Mouse (Mus musculus): ENCODE results near the gene Axin2.
A peak's percentile ranks its signal among the peaks of the same experiment; 100 is the strongest.
"Not testable (repeated sequence)": the region's sequence is repeated elsewhere in the genome, so short reads cannot be mapped to it uniquely, and the experiment has no call there.

The Axin2 gene

DNA sequence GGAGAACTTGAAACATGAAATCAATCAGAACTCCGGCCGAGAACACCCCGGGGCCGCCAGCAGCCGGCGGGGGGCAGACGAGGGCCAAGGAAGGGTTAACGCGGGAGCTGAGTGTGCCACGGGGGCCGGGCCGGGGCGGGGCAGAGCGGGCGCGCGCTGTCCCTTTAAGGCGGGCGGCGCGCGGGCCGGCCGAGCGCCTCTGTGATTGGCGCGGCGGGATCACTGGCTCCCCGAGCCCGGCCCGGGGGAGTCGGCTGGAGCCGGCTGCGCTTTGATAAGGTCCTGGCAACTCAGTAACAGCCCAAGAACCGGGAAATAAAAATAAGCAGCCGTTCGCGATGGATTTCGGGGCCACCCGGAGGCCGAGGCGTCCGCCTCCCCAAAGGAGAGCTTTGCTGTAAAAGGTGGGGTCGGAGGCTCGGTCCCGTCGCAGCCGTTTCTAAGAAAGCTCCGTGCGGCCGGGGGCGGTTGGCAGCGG is at the start of gene Axin2:
Axin2 (plus strand) TSS at position 192 of the 478 bp plus-strand sequence.
- DNase-seq (ENCODE audit: low spot score in 2 of 2) = peak; percentile 62 to 88

- DNase-seq (ENCODE audit: low spot score in 2 of 2) = not testable (repeated sequence)
Observed at GRCm38 (mm10) chr11:108871284-108871683, 48.9 kb upstream of the Axin2 start.

GRCm38 (mm10) chr11:108871748-108872147 is 48.4 kb upstream of the Axin2 start:
- DNase-seq (ENCODE audit: low spot score in 2 of 2) = no peak

DNA sequence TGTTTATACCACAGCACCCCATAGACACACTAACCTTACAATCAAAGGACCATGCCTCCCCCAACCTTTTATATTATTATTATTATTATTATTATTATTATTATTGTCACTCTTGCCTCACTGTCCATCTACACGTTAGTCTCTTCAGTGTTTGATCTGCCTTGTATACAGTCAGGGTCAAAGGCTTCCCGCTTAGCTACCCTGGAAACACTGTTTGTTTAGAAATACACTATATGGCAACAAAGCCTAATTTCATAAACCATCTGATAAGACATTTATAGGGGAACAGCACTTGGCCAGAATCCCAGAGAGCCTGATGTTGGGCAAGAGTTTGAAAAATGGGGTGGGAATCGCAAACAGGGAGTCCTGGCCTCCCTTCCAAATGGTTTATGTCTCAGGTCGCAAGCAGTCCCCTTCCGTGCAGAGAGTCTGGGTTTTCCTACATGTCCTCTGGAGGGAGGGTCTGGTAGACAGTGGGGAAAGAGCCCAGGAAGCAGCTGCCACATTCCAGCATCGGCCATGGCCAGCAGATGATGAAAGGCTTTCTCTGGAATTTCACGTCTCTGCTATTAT is 43.4 kb upstream of the Axin2 start:
- DNase-seq (ENCODE audit: low spot score in 2 of 2) = no peak

DNA sequence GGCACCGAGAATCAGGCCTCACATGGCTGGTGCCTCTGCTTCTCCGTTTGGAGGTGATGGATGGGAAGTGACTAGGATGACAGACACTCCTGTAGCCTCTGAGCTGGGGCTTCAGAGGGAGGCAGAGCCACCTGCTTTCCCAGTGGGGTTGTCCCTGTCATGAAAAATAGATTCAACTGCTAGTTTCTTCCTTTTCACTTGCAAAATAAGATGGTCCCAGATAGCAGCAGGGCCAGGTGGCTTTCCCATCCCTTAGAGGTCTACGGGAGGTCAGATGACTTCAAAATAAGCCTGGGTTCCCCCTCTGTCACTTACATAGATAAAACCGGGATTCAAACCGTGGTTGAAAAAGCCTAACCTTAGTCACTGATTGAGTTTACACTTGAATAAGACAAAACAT is 42.6 kb upstream of the Axin2 start:
- DNase-seq (ENCODE audit: low spot score in 2 of 2) = no peak

DNA sequence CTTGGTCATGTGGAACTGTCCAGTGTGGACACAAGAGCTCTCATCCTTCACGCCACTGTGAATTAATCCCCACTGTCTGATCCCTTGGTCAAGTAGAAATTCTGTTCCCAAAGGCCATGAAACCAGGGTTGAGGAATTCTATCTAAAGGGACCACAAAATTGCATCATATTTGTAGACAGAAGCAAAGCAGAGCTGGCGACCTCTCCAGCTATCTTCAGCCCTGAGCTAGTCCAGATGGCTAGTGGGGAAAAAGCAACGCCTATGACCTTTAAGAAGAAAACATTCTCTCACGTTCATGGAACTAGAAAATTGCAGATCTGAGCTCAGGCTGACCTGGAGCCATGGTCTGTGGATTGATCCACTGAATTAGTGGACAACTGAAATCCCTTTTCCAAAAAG is 39.6 kb upstream of the Axin2 start:
- no peak for DNase-seq (ENCODE audit: low spot score in 2 of 2)

GRCm38 (mm10) chr11:108881662-108882061 is 38.5 kb upstream of the Axin2 start:
- DNase-seq (ENCODE audit: low spot score in 2 of 2) = no peak

DNA sequence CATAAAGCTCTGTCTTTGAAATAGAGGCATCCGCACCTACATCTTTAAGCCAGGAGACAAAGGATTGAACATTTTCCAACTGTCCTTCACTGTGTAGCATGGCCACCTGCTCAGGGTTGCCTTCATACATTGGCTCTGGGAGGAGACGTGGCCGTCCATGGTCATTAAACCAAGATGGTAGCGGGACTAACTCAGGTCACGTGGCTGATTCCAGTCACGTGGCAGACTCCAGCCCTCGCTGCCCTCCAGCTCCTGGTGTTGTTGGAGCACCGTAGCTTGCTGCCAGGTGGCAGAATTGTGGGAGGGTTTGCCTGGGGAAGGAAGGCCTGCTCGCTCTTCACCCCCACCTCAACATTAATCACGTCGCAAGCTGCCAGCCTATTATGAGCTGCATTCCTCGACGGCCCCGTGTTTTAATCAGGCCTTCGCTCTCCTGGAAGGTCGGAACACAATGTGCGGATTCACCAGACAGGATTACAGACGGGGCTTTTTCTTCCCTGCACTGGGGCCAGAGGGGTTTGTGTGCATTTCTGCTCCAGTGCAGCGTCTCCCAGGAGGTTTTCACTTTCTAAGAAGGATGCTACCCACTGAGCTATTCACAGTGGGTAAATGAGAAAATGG is 34.8 kb upstream of the Axin2 start:
- DNase-seq (ENCODE audit: low spot score in 2 of 2) = no peak

DNA sequence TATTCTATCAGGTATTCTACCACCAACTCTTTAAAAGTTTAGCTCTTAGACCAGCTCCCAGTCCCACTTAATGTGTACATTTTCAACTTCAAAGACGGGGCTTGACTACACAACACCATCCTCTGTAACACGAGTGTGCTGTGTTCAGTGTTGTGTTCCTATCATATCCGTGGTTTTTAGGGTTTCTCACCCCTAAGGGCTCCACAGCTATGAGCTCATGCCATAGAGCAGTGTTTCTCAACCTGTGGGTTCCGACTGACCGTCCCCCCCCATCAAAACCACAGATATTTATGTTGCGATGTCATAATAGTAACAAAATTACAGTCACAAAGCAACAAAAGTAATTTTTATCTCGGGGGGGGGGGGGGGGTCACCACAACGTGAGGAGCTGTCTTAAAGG is 34.1 kb upstream of the Axin2 start:
- no peak for DNase-seq (ENCODE audit: low spot score in 2 of 2)

GRCm38 (mm10) chr11:108889121-108889520 is 31.0 kb upstream of the Axin2 start:
- DNase-seq (ENCODE audit: low spot score in 2 of 2) = peak in 1 of 2 experiments; percentile 21

DNA sequence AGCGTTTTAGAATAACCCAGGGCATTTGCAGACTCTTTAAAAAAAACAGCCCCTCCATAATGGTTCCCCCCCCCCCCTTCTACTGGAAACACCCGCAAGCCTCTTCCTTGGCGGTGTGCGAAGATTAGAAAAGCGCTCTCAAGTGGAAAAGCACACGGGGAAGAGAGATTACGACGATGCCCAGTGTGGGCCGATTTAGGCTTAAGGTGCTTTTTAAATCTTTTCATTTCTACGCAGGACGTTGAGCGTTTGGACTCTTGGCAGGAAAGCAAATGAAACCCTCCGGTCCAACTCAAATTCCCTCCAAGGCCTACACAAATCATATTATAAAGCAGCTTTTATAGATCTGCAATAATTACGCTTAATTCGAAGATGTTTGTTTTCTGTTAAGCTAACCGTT is 29.6 kb upstream of the Axin2 start:
- DNase-seq (ENCODE audit: low spot score in 2 of 2) = no peak

GRCm38 (mm10) chr11:108891111-108891870 is 28.9 kb upstream of the Axin2 start:
- peak in 1 of 2 experiments; percentile 29 for DNase-seq (ENCODE audit: low spot score in 2 of 2)

- no peak for DNase-seq (ENCODE audit: low spot score in 2 of 2)
Observed at GRCm38 (mm10) chr11:108891871-108892380, 28.2 kb upstream of the Axin2 start.

DNA sequence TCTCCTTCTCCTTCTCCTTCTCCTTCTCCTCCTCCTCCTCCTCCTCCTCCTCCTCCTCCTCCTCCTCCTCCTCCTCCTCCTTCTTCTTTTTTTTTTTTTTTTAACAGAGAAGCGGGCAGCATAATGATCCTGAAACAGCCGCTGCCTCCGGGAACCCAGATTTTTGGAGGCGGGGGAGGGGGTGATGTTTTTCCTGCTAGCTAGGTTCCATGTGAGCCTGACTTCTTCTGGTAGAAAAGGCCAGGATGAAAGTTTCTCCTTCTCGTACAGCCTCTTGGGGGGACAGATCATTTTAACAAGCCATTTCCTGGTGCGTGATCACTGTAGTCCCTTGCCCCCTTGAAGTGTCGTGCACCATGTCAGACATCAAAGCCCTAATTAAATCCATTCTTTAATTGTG is 27.7 kb upstream of the Axin2 start:
- DNase-seq (ENCODE audit: low spot score in 2 of 2) = no peak

GRCm38 (mm10) chr11:108893232-108893790 is 26.8 kb upstream of the Axin2 start:
- no peak for DNase-seq (ENCODE audit: low spot score in 2 of 2)

- DNase-seq (ENCODE audit: low spot score in 2 of 2) = no peak
Observed at GRCm38 (mm10) chr11:108893855-108894510, 26.2 kb upstream of the Axin2 start.

GRCm38 (mm10) chr11:108897034-108897433 is 23.1 kb upstream of the Axin2 start:
- no peak for DNase-seq (ENCODE audit: low spot score in 2 of 2)

DNA sequence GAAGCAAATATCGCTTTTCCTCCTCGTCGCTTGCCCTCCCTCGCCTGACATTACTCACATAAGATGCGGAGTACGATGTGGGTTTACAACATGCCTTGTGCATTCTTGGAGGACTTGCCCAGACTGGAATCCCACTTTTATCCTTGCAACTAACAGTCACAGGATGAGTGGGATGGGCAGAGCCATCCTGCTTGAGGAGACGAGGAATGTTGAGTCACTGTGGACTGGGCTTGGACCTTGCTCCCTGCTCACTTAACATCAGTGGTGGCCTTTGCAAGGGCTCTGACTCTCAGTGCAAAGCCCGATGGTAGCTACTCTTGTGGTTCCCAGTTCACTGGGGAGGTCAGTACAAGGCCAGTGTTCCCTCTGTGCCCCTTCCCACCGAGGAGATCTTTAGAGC is 22.1 kb upstream of the Axin2 start:
- no peak for DNase-seq (ENCODE audit: low spot score in 2 of 2)

- DNase-seq (ENCODE audit: low spot score in 2 of 2) = no peak
Observed at GRCm38 (mm10) chr11:108898483-108898882, 21.7 kb upstream of the Axin2 start.

DNA sequence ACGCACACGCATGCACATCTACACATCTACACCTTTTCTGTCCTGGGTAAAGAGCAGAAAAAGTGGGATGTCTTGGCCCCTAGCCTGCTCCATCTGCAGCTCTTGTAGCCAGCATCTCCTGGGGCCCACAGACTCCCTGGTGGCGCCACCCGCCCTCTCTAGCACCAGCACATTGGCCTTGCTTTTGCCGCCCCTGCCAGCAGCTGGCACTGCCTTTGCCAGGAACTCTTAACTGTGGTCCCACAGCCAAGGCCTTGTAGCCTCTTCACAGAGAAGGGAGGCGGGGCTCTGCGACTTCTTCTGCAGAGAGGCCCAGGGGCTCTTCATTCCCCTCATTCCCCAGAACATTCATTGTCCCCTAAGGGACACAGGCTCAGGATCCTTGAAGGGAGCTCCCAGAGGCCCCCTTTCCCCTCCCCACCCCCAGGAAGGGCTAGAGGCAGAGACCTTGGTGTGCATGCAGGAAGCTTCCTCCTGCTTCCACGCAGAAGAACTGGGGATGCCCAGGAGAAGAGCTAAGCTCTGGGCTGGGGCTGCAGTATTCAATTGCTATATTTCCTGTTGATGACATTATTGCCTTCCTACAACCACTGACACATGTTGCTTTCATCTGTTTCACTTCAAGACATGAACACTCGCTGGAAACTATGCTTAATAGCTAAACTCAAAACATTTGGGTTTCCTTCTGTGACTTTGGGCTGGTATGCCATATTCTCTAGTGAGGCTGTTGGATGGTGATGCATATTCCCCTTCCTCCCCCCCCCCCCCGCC is 19.2 kb upstream of the Axin2 start:
- DNase-seq (ENCODE audit: low spot score in 2 of 2) = peak in 1 of 2 experiments; percentile 51

- peak in 1 of 2 experiments; percentile 39 for DNase-seq (ENCODE audit: low spot score in 2 of 2)
Observed at GRCm38 (mm10) chr11:108901670-108902069, 18.5 kb upstream of the Axin2 start.

Data from cerebellum, postnatal 4 days (tissue).